Mouse (Mus musculus): ENCODE results near the gene Sema4g. TPM values are rescaled to one million over a fixed set of nuclear protein-coding genes. Genes with fewer than 3 reads are reported as not detected.
"Not testable (repeated sequence)": the region's sequence is repeated elsewhere in the genome, so short reads cannot be mapped to it uniquely, and the experiment has no call there.

Sema4g gene
- polyA plus RNA-seq, 1 experiment = not detected

DNA sequence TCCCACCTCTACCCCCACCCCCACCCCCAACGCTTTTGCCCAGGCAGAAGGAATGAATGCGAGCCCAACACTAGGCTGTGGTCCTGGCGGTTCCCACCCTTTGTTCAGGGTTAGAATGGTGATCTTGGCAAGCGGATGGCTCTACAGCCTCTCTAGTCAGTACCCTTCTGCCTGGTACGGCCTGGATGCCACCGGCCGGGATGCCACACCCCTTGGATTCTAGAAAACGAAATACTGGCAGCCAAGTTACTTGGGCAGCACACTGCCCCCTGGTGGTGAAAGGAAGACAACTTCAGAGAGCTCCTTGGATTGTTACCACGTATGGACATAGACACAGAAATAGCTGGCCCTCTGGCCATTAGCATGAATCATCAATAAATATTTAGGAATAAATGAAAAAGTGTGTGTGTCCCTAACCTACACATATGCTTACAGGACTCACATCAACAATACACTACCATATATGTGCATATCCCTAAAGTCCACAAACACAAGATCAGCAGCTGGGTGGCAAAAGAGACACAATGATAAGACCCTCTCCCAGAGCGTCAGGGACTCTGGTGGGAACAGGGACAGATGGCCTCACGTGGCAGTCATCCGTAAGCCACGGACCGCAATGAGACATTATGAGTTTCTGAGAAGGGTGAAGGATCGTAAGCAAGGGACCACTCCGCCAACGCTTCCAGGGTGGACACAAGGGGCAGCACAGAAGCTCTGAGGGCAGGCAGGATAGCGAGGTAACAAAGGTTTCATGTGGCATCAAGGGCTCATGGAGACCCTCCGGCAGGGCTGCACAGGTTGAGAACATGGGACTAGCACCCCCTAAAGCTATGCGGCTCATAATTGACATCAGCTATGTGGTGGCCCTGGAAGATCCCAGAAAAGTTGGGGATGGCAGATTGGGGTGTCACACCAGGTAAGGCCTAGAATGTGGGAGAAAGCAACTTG is 42.1 kb downstream of the Sema4g start:
- Histone ChIP-seq H3K27ac (ENCODE audit: insufficient read depth, low read depth, low read length) (no peak overlapping the region), H3K4me3 (ENCODE audit: insufficient read depth, low read length) (peak overlapping the region; percentile 29; the same call in 1 of the 2 replicates), H3K4me1 (ENCODE audit: control insufficient read depth, insufficient read depth, low read length) (peaks cover 4% of the 10 kb centered on the region)

DNA sequence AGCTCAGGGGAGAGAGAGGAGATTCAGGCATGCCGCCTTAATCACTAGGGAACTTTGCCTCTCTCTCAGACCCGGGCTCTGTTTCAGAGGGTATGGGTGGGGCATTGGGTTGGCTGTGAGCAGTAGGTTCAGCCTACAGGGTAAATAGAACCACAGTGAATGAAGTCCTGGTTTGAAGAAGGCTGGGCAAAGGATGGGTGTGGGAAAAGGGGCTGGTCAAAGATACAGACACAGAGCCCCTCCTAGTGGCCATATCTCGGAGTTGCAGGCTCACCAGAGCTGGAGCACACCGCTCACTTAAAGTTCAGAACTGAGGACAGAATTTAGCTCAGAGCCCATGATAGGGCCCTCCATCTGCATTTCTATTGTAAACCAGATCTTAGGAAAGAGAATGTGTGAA is 42.9 kb downstream of the Sema4g start:
- Histone ChIP-seq H3K4me1 (ENCODE audit: control insufficient read depth, insufficient read depth, low read length) (peaks cover 4% of the 10 kb centered on the region), H3K27ac (ENCODE audit: insufficient read depth, low read depth, low read length) (no peak overlapping the region), H3K4me3 (ENCODE audit: insufficient read depth, low read length) (no peak overlapping the region)
- TF ChIP-seq POLR2A (IDR thresholded peaks at IDR 0.05; ENCODE audit: borderline replicate concordance, low read depth, low read length) (no peak), CTCF (IDR thresholded peaks at IDR 0.05; ENCODE audit: low read depth, low read length) (peak; percentile 79)

More for the DNA sequence above, 42.1 kb downstream of the Sema4g start:
- peak; percentile 63 for TF ChIP-seq CTCF (IDR thresholded peaks at IDR 0.05; ENCODE audit: low read depth, low read length)
- no peak for TF ChIP-seq POLR2A (IDR thresholded peaks at IDR 0.05; ENCODE audit: borderline replicate concordance, low read depth, low read length)

DNA sequence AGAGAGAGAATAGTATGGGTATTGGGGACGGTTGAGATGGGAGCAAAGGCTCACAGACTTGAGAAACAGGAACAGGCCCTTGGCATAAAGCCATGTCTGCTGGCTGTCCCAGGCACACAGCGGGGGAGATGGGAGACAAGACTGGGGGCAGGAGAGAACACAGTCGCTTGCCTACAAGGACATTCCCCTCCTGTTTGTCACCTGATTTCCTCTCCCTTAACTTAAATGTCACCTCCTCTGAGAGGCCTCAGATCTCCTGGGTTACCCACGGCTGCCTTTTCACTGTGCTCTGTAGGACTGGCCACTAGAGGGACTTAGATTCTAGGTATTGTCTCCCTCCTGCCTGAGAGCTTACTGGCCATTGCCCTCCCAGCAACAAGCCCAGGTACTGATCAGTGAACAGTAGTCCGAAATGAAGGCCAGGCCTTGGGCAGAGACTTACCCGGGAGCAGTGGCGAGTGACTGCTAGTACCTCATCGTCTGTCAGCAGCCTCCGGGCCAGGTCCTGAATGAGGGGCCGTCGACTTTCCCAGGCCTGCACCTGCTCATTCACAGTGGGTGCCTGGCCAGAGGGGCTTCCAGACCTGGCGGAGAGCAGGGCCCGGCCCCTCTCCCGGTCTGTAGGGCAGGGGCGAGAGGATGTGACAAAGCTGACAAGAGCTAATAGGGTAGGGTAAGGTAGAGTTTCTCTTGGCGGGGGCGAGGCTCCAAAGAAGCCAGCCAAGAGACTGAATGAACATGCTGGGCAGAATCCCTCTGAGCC is 43.9 kb downstream of the Sema4g start:
- no peak overlapping the region for H3K27ac ChIP-seq (ENCODE audit: insufficient read depth, low read depth, low read length)
- peak; percentile 89 for TF ChIP-seq CTCF (IDR thresholded peaks at IDR 0.05; ENCODE audit: low read depth, low read length)
- no peak for TF ChIP-seq POLR2A (IDR thresholded peaks at IDR 0.05; ENCODE audit: borderline replicate concordance, low read depth, low read length)
- no peak overlapping the region for H3K4me3 ChIP-seq (ENCODE audit: insufficient read depth, low read length)
- H3K4me1 ChIP-seq (ENCODE audit: control insufficient read depth, insufficient read depth, low read length) = peaks cover 4% of the 10 kb centered on the region

DNA sequence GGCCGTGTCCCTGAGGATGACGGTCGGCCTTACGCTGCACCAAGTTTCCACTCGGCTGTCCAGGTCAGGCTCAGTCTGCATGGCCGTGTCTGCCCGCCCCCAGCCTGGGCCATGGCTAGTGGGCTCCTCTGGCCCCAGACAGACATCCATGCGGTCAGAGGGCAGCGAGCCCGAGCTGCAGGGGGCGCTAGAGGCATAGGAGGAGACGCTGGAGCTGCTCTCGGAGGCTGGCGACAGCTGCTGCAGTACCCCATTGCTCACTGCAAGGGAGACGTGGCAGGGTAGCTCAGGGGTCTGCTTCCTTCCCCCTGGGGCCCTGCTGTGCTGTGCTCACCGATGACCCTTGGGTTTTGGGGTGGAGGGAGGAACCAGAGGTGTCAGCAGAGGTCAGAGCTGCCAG is 48.0 kb downstream of the Sema4g start:
- Histone ChIP-seq H3K27ac (ENCODE audit: insufficient read depth, low read depth, low read length) (no peak overlapping the region), H3K4me1 (ENCODE audit: control insufficient read depth, insufficient read depth, low read length) (peaks cover 4% of the 10 kb centered on the region), H3K4me3 (ENCODE audit: insufficient read depth, low read length) (no peak overlapping the region)
- 0 out of 2 replicates have a peak, but pooled peaks have one; percentile 23 for TF ChIP-seq CTCF (IDR thresholded peaks at IDR 0.05; ENCODE audit: low read depth, low read length)
- no peak for TF ChIP-seq POLR2A (IDR thresholded peaks at IDR 0.05; ENCODE audit: borderline replicate concordance, low read depth, low read length)

DNA sequence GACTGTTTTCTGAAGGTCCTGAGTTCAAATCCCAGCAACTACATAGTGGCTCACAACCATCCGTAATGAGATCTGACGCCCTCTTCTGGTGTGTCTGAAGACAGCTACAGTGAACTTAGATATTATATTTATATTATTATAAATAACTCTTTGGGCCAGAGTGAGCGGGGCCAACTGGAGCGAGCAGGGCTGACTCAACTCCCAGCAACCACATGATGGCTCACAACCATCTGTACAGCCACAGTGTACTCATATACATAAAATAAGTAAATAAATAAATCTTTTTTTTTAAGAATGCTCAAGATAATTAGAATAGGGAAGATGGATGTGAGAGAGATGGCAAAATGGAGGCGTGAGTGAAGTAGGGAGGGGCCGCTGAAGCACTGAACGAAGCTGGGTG is 49.3 kb downstream of the Sema4g start:
- H3K4me1 ChIP-seq (ENCODE audit: control insufficient read depth, insufficient read depth, low read length); H3K4me3 ChIP-seq (ENCODE audit: insufficient read depth, low read length); H3K27ac ChIP-seq (ENCODE audit: insufficient read depth, low read depth, low read length): not testable (repeated sequence)

DNA sequence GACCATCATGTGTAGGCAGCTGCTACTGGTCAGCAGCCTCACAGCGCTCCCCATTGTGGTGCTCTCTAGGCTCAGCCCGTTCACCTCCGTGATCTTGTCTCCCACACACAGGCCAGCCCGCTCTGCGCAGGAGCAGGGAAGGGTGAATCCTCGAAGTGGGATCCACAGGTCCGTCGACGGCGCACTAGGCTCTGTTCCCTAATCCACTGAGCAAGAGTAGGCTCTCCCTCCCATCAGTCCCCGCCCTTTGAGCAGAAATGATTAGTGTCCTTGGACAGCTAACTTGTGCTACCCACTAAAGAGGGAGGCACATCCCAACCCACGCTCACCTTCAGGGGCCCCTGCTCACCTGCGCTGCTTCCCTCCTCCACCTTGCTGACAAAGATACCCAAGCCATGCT is 51.3 kb downstream of the Sema4g start:
- Histone ChIP-seq H3K4me3 (ENCODE audit: insufficient read depth, low read length) (no peak overlapping the region), H3K27ac (ENCODE audit: insufficient read depth, low read depth, low read length) (no peak overlapping the region), H3K4me1 (ENCODE audit: control insufficient read depth, insufficient read depth, low read length) (no peaks in the 10 kb centered on the region)
- TF ChIP-seq POLR2A (IDR thresholded peaks at IDR 0.05; ENCODE audit: borderline replicate concordance, low read depth, low read length) = no peak
- TF ChIP-seq CTCF (IDR thresholded peaks at IDR 0.05; ENCODE audit: low read depth, low read length) = no peak

DNA sequence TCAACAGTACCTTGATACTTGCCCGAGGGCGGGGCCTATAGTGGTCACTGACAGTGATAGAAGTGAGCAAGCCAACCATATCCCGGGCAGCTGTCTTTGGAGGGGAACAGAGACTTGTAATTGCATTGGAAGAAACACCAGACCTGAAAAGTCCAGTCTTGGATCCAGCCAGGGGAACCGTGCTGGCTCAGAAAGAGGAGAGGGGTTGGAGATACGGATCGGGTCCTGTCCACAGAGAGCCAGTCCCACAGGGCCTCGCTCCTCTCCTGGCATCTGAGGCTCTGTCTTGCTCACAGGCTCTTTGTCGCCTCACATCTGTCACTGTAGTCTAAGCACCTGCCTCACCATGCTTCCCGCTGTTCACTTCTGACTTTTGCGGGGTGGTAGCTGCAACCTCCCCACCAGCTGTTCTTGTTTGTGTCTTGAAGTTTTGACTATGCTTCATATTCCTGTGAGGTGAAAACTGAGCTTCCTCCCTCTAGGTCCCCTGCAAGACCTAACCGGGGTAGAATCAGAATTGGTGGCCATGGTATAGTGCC is 55.6 kb downstream of the Sema4g start:
- Histone ChIP-seq H3K4me3 (ENCODE audit: insufficient read depth, low read length) (no peak overlapping the region), H3K4me1 (ENCODE audit: control insufficient read depth, insufficient read depth, low read length) (peaks cover 16% of the 10 kb centered on the region), H3K27ac (ENCODE audit: insufficient read depth, low read depth, low read length) (no peak overlapping the region)
- no peak for TF ChIP-seq POLR2A (IDR thresholded peaks at IDR 0.05; ENCODE audit: borderline replicate concordance, low read depth, low read length)
- TF ChIP-seq CTCF (IDR thresholded peaks at IDR 0.05; ENCODE audit: low read depth, low read length) = no peak

DNA sequence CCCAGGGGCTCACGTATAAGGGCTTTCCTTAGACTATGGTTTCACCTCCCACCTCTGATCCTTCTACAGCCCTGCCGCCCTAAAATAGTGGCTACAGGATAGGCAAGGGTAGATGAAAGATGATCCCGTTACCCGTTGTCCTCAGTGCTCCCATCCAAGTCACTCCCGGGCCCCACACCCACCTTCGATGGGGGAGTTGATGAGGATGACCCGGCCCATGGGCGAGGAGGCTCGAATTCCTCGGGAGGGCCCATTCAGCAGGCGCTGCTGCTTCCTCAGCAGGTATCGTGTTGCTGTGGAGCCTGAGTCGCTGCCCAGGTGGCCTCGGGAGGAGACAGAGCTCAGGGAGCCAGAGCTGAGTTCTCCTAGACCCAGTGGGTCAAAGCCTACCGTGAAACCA is 56.3 kb downstream of the Sema4g start:
- Histone ChIP-seq H3K4me1 (ENCODE audit: control insufficient read depth, insufficient read depth, low read length) (peaks cover 19% of the 10 kb centered on the region), H3K27ac (ENCODE audit: insufficient read depth, low read depth, low read length) (no peak overlapping the region), H3K4me3 (ENCODE audit: insufficient read depth, low read length) (no peak overlapping the region)
- no peak for TF ChIP-seq POLR2A (IDR thresholded peaks at IDR 0.05; ENCODE audit: borderline replicate concordance, low read depth, low read length)
- no peak for TF ChIP-seq CTCF (IDR thresholded peaks at IDR 0.05; ENCODE audit: low read depth, low read length)

DNA sequence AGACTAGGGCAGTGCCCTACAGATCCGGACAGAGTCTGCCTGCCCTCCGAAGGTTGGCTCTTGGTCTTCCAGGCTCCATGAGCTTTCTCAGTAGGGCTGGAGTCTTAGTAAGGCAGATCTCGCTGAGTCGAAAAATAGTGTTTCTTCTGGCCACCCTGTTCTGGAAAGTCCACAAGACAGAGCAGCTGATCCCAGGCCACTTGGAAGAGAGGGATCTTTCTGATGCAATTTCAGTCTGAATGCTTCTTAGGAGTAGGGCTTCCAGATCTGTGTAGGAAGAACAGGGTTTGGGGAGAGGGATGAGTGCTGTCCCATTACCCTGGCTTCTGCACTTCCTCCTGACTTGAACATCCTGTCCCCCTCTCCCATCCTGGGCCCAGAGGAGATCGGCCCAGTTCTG is 56.8 kb downstream of the Sema4g start, which contains the start of gene Pdzd7:
Pdzd7 (minus strand) TSS at position 67 of the 400 bp plus-strand sequence.
- no peak for TF ChIP-seq CTCF (IDR thresholded peaks at IDR 0.05; ENCODE audit: low read depth, low read length)
- TF ChIP-seq POLR2A (IDR thresholded peaks at IDR 0.05; ENCODE audit: borderline replicate concordance, low read depth, low read length) = no peak
- peak within 1 kb of the TSS; percentile 67 for H3K4me3 ChIP-seq (ENCODE audit: insufficient read depth, low read length)

More for the DNA sequence above, 56.8 kb downstream of the Sema4g start, which contains the start of gene Pdzd7:
- Histone ChIP-seq H3K4me1 (ENCODE audit: control insufficient read depth, insufficient read depth, low read length) (peaks cover 19% of the 10 kb centered on the region), H3K27ac (ENCODE audit: insufficient read depth, low read depth, low read length) (no peak within 1 kb of the TSS)

Data from bone marrow macrophage, adult 2 months (primary cell).